Mouse (Mus musculus) ES-CJ7 (cell line): ENCODE measurements around the gene Olfr611.
"Not testable (repeated sequence)": the region's sequence is repeated elsewhere in the genome, so short reads cannot be mapped to it uniquely, and the experiment has no call there.

ENCODE experiments used
- DNase-seq: peaks from one replicate; pipeline ENCODE4 v3.0.0; 2011; ENCODE audit warnings: low read depth, low spot score

Gene Olfr611

DNA sequence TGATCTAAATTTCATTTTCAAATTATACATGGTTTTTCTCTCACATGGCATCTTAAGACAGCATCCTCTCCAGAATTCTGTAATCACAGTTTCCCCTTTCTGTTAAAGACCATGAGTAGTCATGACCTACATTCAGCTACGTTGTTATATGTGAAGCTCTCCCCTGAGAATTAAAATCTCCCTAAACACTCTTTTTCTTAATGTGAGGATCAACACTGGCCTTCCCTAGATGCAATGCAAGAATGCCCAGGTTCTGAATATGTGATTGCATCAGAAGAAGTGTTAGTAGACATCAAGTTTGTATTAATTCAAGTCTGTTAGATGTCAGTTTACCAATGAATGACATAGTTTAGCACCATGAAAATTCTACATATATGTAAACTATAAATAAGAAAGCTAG lies at the start of gene Olfr611:
Olfr611 (minus strand) TSS at position 101 of the 400 bp plus-strand sequence.
- not testable (repeated sequence) for DNase-seq

GRCm38 (mm10) chr7:103569043-103569442 lies 48.4 kb upstream of the Olfr611 start, which contains the start of gene Olfr616:
Olfr616 (minus strand) TSS chr7:103569143.
- DNase-seq, result no peak

DNA sequence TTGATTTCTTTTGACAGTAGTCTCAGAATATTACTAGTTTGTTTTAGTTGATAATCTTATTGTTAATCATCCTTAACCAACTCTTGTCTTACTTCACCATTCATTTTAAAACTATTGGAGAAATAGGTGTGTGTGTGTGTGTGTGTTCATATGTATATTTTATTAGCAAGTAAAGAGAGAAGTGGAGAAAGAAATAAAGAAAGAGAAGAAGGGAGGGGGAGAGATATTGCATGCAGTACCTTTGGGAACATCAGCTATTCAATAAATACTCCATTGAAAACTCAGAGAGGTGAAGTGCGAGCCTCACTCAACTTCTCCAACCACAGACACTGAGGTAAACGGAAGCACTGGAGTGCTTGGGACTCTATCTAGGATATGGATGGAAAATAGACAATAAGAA lies 35.1 kb upstream of the Olfr611 start, which contains the start of gene Olfr615:
Olfr615 (plus strand) TSS at position 301 of the 400 bp plus-strand sequence.
- no peak for DNase-seq

- no peak for DNase-seq
Observed at GRCm38 (mm10) chr7:103547774-103548173, 27.1 kb upstream of the Olfr611 start, which contains the start of gene Olfr613. Olfr613 (plus strand) TSS chr7:103548074.

DNA sequence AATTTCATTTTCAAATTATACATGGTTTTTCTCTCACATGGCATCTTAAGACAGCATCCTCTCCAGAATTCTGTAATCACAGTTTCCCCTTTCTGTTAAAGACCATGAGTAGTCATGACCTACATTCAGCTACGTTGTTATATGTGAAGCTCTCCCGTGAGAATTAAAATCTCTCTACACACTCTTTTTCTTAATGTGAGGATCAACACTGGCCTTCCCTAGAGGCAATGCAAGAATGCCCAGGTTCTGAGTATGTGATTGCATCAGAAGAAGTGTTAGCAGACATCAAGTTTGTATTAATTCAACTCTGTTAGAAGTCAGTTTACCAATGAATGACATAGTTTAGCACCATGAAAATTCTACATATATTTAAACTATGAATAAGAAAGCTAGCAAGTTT lies 22.0 kb upstream of the Olfr611 start, which contains the start of gene Olfr612:
Olfr612 (minus strand) TSS at position 101 of the 400 bp plus-strand sequence.
- DNase-seq, result not testable (repeated sequence)

- DNase-seq, result no peak
Observed at GRCm38 (mm10) chr7:103512022-103512421, 8.6 kb downstream of the Olfr611 start, which contains the start of gene Olfr610. Olfr610 (minus strand) TSS chr7:103512122.

GRCm38 (mm10) chr7:103497962-103498361 lies 22.7 kb downstream of the Olfr611 start, which contains the start of gene Olfr609:
Olfr609 (minus strand) TSS chr7:103498062.
- DNase-seq, result no peak

- DNase-seq, result not testable (repeated sequence)
Observed at GRCm38 (mm10) chr7:103477106-103477505, 43.5 kb downstream of the Olfr611 start.

DNA sequence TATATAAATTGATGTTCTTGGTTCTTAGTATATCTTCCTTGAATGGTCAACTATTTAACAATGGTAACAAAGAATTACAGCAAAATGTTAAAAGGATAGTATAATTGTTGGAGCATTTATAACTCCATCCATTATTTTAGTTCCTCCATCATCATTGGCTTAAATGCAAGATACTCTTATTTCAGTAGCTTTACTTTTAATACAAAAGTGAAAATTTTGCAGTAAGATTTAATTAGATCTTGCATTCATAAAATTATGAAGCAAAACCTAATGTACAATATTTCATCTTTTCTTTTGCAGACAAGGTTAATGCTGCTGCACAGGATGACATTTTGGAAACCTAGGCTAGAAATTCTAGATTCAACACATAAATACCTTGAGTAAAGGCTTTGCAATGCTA lies 51.1 kb downstream of the Olfr611 start, which contains the start of gene Olfr608:
Olfr608 (plus strand) TSS at position 301 of the 400 bp plus-strand sequence.
- DNase-seq, result no peak
